Mouse (Mus musculus): ENCODE data around the gene Pcnx4. TPM values are rescaled to one million over a fixed set of nuclear protein-coding genes. Genes with fewer than 3 reads are reported as not detected.

Pcnx4 gene
- polyA plus RNA-seq, 1 experiment from 2014 or later: 16.2 TPM

DNA sequence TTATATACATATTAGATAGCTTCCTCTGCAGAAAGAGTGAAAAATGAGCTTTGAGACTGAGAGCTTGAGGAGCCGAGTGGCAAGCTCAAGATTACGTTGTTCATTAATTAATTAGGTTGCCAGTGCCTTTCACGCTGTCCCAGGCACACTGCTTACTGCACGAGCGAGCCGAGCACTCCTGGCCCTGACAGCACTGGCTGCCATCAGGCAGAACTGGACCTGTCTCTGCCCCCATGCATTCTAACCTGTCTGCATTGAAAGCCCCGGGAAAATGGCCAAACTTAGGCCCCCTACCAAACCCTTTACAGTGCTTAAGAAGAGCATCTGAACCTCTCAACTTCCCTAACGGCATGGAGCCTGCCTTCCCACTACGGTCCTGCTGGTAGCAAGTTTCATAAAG lies 16.8 kb upstream of the Pcnx4 start:
- Histone ChIP-seq H3K9me3 (ENCODE audit: control insufficient read depth, low read length) (no peaks in the 10 kb centered on the region), H3K4me2 (replicated peaks; ENCODE audit: low read depth, low read length) (no peak overlapping the region), H3K36me3 (ENCODE audit: control insufficient read depth, insufficient read depth, low read length) (no peaks in the 10 kb centered on the region), H3K9ac (ENCODE audit: low read depth, low read length) (no peak overlapping the region), H3K4me3 (ENCODE audit: low read depth, low read length) (no peak overlapping the region), H3K27ac (ENCODE audit: low read depth, low read length) (no peak overlapping the region), H3K27me3 (ENCODE audit: control insufficient read depth, insufficient read depth, low read length) (no peaks in the 10 kb centered on the region), H3K4me1 (replicated peaks; ENCODE audit: control insufficient read depth, insufficient read depth, low read length) (no peaks in the 10 kb centered on the region)
- DNase-seq (ENCODE audit: low spot score) (no peak), ATAC-seq (ENCODE audit: low FRiP score) (no peak)
- 48% methylated on average over 9 of the region's 9 CpGs for WGBS

- no peak for ATAC-seq (ENCODE audit: low FRiP score)
- Histone ChIP-seq H3K4me3 (ENCODE audit: low read depth, low read length) (no peak overlapping the region), H3K9me3 (ENCODE audit: control insufficient read depth, low read length) (no peaks in the 10 kb centered on the region), H3K4me2 (replicated peaks; ENCODE audit: low read depth, low read length) (no peak overlapping the region), H3K36me3 (ENCODE audit: control insufficient read depth, insufficient read depth, low read length) (no peaks in the 10 kb centered on the region), H3K9ac (ENCODE audit: low read depth, low read length) (no peak overlapping the region), H3K4me1 (replicated peaks; ENCODE audit: control insufficient read depth, insufficient read depth, low read length) (no peaks in the 10 kb centered on the region), H3K27me3 (ENCODE audit: control insufficient read depth, insufficient read depth, low read length) (no peaks in the 10 kb centered on the region), H3K27ac (ENCODE audit: low read depth, low read length) (no peak overlapping the region)
- 83% methylated on average over 5 of the region's 5 CpGs for WGBS
- DNase-seq (ENCODE audit: low spot score): no peak
Observed at GRCm38 (mm10) chr12:72519855-72520254, 16.3 kb upstream of the Pcnx4 start.

GRCm38 (mm10) chr12:72520645-72521044 lies 15.5 kb upstream of the Pcnx4 start:
- no peak for ATAC-seq (ENCODE audit: low FRiP score)
- 3% methylated on average over 2 of the region's 2 CpGs for WGBS
- peak; percentile 84 for DNase-seq (ENCODE audit: low spot score)

DNA sequence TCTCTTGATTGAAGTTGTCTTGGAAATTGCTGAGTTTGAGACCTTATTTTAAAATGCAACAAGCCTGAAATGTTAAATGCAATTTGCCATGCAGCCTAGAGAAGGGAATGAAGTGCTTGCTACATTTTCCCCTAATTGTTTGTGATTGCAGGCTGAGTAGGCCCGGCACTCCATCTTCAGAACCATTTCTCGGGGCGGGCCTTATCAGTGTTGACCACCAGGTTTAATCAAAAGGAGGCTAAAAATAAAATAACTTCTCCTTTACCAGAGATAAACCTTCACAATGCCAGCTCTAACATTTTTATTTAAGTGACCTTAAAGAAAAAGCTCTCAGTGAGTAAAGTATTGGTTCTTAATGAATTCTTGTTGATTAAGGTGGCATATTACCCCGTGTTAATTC lies 10.6 kb upstream of the Pcnx4 start:
- Histone ChIP-seq H3K4me3 (ENCODE audit: low read depth, low read length) (no peak overlapping the region), H3K36me3 (ENCODE audit: control insufficient read depth, insufficient read depth, low read length) (no peaks in the 10 kb centered on the region), H3K4me1 (replicated peaks; ENCODE audit: control insufficient read depth, insufficient read depth, low read length) (no peaks in the 10 kb centered on the region), H3K9ac (ENCODE audit: low read depth, low read length) (no peak overlapping the region), H3K27ac (ENCODE audit: low read depth, low read length) (no peak overlapping the region), H3K9me3 (ENCODE audit: control insufficient read depth, low read length) (no peaks in the 10 kb centered on the region), H3K27me3 (ENCODE audit: control insufficient read depth, insufficient read depth, low read length) (no peaks in the 10 kb centered on the region), H3K4me2 (replicated peaks; ENCODE audit: low read depth, low read length) (no peak overlapping the region)
- DNase-seq (ENCODE audit: low spot score) (no peak), ATAC-seq (ENCODE audit: low FRiP score) (no peak)
- WGBS: 83% methylated on average over 4 of the region's 4 CpGs

More at GRCm38 (mm10) chr12:72520645-72521044, 15.5 kb upstream of the Pcnx4 start:
- Histone ChIP-seq H3K9me3 (ENCODE audit: control insufficient read depth, low read length) (no peaks in the 10 kb centered on the region), H3K9ac (ENCODE audit: low read depth, low read length) (no peak overlapping the region), H3K4me1 (replicated peaks; ENCODE audit: control insufficient read depth, insufficient read depth, low read length) (no peaks in the 10 kb centered on the region), H3K4me3 (ENCODE audit: low read depth, low read length) (no peak overlapping the region), H3K27ac (ENCODE audit: low read depth, low read length) (no peak overlapping the region), H3K27me3 (ENCODE audit: control insufficient read depth, insufficient read depth, low read length) (no peaks in the 10 kb centered on the region), H3K36me3 (ENCODE audit: control insufficient read depth, insufficient read depth, low read length) (no peaks in the 10 kb centered on the region), H3K4me2 (replicated peaks; ENCODE audit: low read depth, low read length) (no peak overlapping the region)

- H3K36me3 ChIP-seq (ENCODE audit: control insufficient read depth, insufficient read depth, low read length): no peaks in the 10 kb centered on the region
- H3K9me3 ChIP-seq (ENCODE audit: control insufficient read depth, low read length): no peaks in the 10 kb centered on the region
- no peak overlapping the region for H3K4me3 ChIP-seq (ENCODE audit: low read depth, low read length)
- no peaks in the 10 kb centered on the region for H3K27me3 ChIP-seq (ENCODE audit: control insufficient read depth, insufficient read depth, low read length)
- DNase-seq (ENCODE audit: low spot score): no peak
- 85% methylated on average over 7 of the region's 7 CpGs for WGBS
- H3K9ac ChIP-seq (ENCODE audit: low read depth, low read length): no peak overlapping the region
- ATAC-seq (ENCODE audit: low FRiP score): no peak
- H3K4me2 ChIP-seq (replicated peaks; ENCODE audit: low read depth, low read length): no peak overlapping the region
- H3K4me1 ChIP-seq (replicated peaks; ENCODE audit: control insufficient read depth, insufficient read depth, low read length): no peaks in the 10 kb centered on the region
- no peak overlapping the region for H3K27ac ChIP-seq (ENCODE audit: low read depth, low read length)
Observed at GRCm38 (mm10) chr12:72532303-72532702, 3.9 kb upstream of the Pcnx4 start.

GRCm38 (mm10) chr12:72533986-72534385 lies 2.2 kb upstream of the Pcnx4 start:
- no peaks in the 10 kb centered on the region for H3K27me3 ChIP-seq (ENCODE audit: control insufficient read depth, insufficient read depth, low read length)
- no peak for DNase-seq (ENCODE audit: low spot score)
- H3K4me1 ChIP-seq (replicated peaks; ENCODE audit: control insufficient read depth, insufficient read depth, low read length): no peaks in the 10 kb centered on the region
- no peaks in the 10 kb centered on the region for H3K36me3 ChIP-seq (ENCODE audit: control insufficient read depth, insufficient read depth, low read length)
- no peak overlapping the region for H3K4me2 ChIP-seq (replicated peaks; ENCODE audit: low read depth, low read length)
- no peak overlapping the region for H3K9ac ChIP-seq (ENCODE audit: low read depth, low read length)
- 92% methylated on average over 6 of the region's 6 CpGs for WGBS
- H3K4me3 ChIP-seq (ENCODE audit: low read depth, low read length): no peak overlapping the region
- no peaks in the 10 kb centered on the region for H3K9me3 ChIP-seq (ENCODE audit: control insufficient read depth, low read length)
- H3K27ac ChIP-seq (ENCODE audit: low read depth, low read length): no peak overlapping the region
- no peak for ATAC-seq (ENCODE audit: low FRiP score)

DNA sequence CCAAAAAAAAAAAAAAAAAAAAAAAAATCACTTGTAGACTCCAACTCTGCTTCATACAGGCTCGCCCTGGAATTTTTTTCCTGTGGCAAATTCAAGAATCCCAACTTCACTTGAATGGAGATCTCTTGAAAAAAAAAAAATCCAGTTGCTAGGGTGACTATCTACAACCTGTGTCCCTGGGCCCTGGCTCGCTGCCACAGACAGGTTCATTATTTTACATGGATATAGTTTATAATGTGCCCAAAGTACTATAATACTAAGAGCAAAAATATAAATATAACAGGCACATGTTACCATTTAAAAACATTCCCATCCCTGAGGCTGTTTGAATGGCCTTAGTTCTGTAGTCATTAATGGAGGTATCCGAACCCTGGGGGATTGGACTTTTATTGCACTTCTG lies 584 bp upstream of the Pcnx4 start:
- peak overlapping the region; percentile 29 for H3K4me2 ChIP-seq (replicated peaks; ENCODE audit: low read depth, low read length)
- H3K9me3 ChIP-seq (ENCODE audit: control insufficient read depth, low read length): no peaks in the 10 kb centered on the region
- H3K27me3 ChIP-seq (ENCODE audit: control insufficient read depth, insufficient read depth, low read length): no peaks in the 10 kb centered on the region
- DNase-seq (ENCODE audit: low spot score) (no peak), ATAC-seq (ENCODE audit: low FRiP score) (no peak)
- peak overlapping the region; percentile 40 for H3K4me3 ChIP-seq (ENCODE audit: low read depth, low read length)
- WGBS: 43% methylated on average over 3 of the region's 3 CpGs
- H3K9ac ChIP-seq (ENCODE audit: low read depth, low read length): peak overlapping the region; percentile 42; the same call in 1 of the 2 replicates
- H3K36me3 ChIP-seq (ENCODE audit: control insufficient read depth, insufficient read depth, low read length): no peaks in the 10 kb centered on the region
- H3K27ac ChIP-seq (ENCODE audit: low read depth, low read length): 0 out of 2 replicates have a peak overlapping the region, but pooled peaks have one; percentile 37
- no peaks in the 10 kb centered on the region for H3K4me1 ChIP-seq (replicated peaks; ENCODE audit: control insufficient read depth, insufficient read depth, low read length)

DNA sequence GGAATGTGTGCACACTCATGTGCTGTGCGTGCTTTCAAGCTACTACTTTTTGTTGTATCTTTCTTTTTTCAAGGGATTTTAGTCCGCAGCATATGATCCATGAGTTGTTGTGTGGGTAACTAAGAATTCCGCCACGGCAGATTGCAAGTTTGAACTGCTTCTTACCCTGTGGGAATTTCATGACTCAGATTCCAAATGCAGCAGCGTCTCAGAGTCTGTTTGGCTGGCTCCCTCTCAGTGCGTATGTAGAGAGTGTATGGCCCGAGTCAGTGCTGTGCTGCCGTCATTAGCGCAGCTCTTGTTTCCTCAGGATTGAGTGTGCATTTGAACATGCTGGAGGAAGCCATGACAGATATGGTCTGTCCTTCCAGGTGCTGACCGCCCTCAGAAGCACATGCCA lies 2.4 kb downstream of the Pcnx4 start:
- WGBS: 91% methylated on average over 10 of the region's 10 CpGs
- Histone ChIP-seq H3K27me3 (ENCODE audit: control insufficient read depth, insufficient read depth, low read length) (no peaks in the 10 kb centered on the region), H3K4me3 (ENCODE audit: low read depth, low read length) (no peak overlapping the region), H3K27ac (ENCODE audit: low read depth, low read length) (no peak overlapping the region), H3K9me3 (ENCODE audit: control insufficient read depth, low read length) (no peaks in the 10 kb centered on the region), H3K36me3 (ENCODE audit: control insufficient read depth, insufficient read depth, low read length) (no peaks in the 10 kb centered on the region), H3K9ac (ENCODE audit: low read depth, low read length) (no peak overlapping the region), H3K4me1 (replicated peaks; ENCODE audit: control insufficient read depth, insufficient read depth, low read length) (no peaks in the 10 kb centered on the region), H3K4me2 (replicated peaks; ENCODE audit: low read depth, low read length) (no peak overlapping the region)
- DNase-seq (ENCODE audit: low spot score): no peak
- no peak for ATAC-seq (ENCODE audit: low FRiP score)

DNA sequence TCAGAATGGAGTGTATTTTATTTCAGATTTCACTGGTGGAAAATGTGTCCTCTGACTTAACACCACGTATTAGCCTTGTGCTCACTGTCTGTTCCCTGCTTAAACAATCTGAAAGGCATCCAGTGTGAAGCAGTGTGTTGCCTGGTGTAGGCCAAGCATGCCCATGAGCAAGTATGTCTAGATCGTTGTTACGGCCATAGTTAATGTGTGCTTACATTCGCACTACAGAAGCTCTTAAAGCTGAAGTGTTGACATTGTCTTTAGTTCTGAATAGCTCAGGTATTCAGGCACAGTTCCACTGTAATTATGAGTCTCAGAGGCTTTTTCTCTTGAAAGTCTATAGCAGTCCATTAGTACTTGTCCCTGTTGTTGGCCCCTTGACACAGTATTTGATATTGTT lies 18.2 kb downstream of the Pcnx4 start:
- Histone ChIP-seq H3K4me2 (replicated peaks; ENCODE audit: low read depth, low read length) (no peak overlapping the region), H3K9me3 (ENCODE audit: control insufficient read depth, low read length) (no peaks in the 10 kb centered on the region), H3K27ac (ENCODE audit: low read depth, low read length) (no peak overlapping the region), H3K36me3 (ENCODE audit: control insufficient read depth, insufficient read depth, low read length) (no peaks in the 10 kb centered on the region), H3K27me3 (ENCODE audit: control insufficient read depth, insufficient read depth, low read length) (no peaks in the 10 kb centered on the region), H3K9ac (ENCODE audit: low read depth, low read length) (no peak overlapping the region), H3K4me3 (ENCODE audit: low read depth, low read length) (no peak overlapping the region), H3K4me1 (replicated peaks; ENCODE audit: control insufficient read depth, insufficient read depth, low read length) (no peaks in the 10 kb centered on the region)
- 88% methylated on average over 4 of the region's 4 CpGs for WGBS
- DNase-seq (ENCODE audit: low spot score): no peak
- ATAC-seq (ENCODE audit: low FRiP score): no peak
